ENCODE assay signal across 8 mouse cellular contexts in the genomic region with DNA sequence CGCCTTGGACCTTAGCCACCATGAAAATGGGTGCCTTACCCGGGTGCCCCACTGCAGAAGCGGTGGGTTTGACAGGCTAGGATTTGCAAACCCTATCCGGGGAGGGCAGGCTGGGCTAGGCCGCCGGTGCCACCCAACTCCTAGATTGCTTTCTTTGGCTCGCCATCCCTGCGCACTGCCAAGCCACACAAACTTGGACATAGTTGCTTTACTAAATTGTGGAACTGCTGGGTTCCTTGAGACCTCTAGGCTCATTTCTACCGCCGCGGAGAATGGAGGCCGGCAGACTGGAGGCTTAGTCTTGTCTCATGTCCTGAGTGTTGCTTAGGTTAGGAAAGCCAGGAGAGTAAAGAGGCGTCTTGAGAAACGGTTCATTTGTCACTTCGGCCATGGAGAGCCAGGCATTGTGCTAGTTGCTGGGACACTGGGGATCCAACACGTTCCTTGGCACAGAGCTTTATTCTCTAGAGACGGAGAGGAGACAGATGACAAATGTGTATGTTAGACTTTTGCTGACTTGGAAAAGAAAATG. TPM values are rescaled to one million over a fixed set of nuclear protein-coding genes. Genes with fewer than 3 reads are reported as not detected.
DNase-seq lines count a peak whose midpoint lies in the region; ATAC-seq and TF ChIP-seq lines count a peak whose summit lies in the region.

No protein-coding gene starts in this region.

- 0 out of 2 replicates have a peak, but pooled peaks cover 2% of the 10 kb centered on the region for H3K27me3 ChIP-seq in liver, adult 2 months (ENCODE audit: control insufficient read depth, insufficient read depth, low read length)
- H3K27me3 ChIP-seq in embryonic facial prominence, embryonic 15.5 days: 0 out of 2 replicates have a peak, but pooled peaks cover 3% of the 10 kb centered on the region
- 0 out of 2 replicates have a peak, but pooled peaks cover 2% of the 10 kb centered on the region for H3K27me3 ChIP-seq in hindbrain, embryonic 15.5 days
- no peaks in the 10 kb centered on the region for H3K27me3 ChIP-seq in midbrain, postnatal 0 days (ENCODE audit: insufficient read depth, low read length)

- H3K4me3 ChIP-seq in liver, adult 2 months (ENCODE audit: insufficient read depth, low read depth, low read length): peak overlapping the region; percentile 60
- peak overlapping the region; percentile 94 for H3K4me3 ChIP-seq in embryonic facial prominence, embryonic 15.5 days (replicated peaks)
- peak overlapping the region; percentile 85 for H3K4me3 ChIP-seq in hindbrain, embryonic 15.5 days
- peak overlapping the region; percentile 96 for H3K4me3 ChIP-seq in midbrain, postnatal 0 days (ENCODE audit: low read depth, low read length)

- H3K9ac ChIP-seq in liver, adult 2 months (ENCODE audit: low read depth, low read length): 0 out of 2 replicates have a peak overlapping the region, but pooled peaks have one; percentile 65
- no peak overlapping the region for H3K9ac ChIP-seq in embryonic facial prominence, embryonic 15.5 days
- peak overlapping the region; percentile 51; the same call in 1 of the 2 replicates for H3K9ac ChIP-seq in hindbrain, embryonic 15.5 days
- peak overlapping the region; percentile 59 for H3K9ac ChIP-seq in midbrain, postnatal 0 days (replicated peaks; ENCODE audit: low read length, poor library complexity, severe bottlenecking)

- H3K9me3 ChIP-seq in embryonic facial prominence, embryonic 15.5 days (replicated peaks): no peaks in the 10 kb centered on the region
- H3K9me3 ChIP-seq in hindbrain, embryonic 15.5 days: no peaks in the 10 kb centered on the region
- H3K9me3 ChIP-seq in midbrain, postnatal 0 days (ENCODE audit: low read length): no peaks in the 10 kb centered on the region

- intact Hi-C loops in left cerebral cortex, postnatal 25 days (cut with DNase I): loop anchor here (2.0 kb wide), 2 partner anchors 37 to 57 kb away; a partner anchor contains a TSS

- peaks cover 3% of the 10 kb centered on the region; the same call in 1 of the 2 replicates for H3K79me2 ChIP-seq in liver, adult 2 months (ENCODE audit: control insufficient read depth, insufficient read depth, low read length)

- peaks cover 15% of the 10 kb centered on the region for H3K36me3 ChIP-seq in liver, adult 2 months (ENCODE audit: control insufficient read depth, insufficient read depth, low read length)
- peaks cover 19% of the 10 kb centered on the region for H3K36me3 ChIP-seq in embryonic facial prominence, embryonic 15.5 days
- peaks cover 20% of the 10 kb centered on the region for H3K36me3 ChIP-seq in hindbrain, embryonic 15.5 days
- H3K36me3 ChIP-seq in midbrain, postnatal 0 days (ENCODE audit: insufficient read depth, low read length): peaks cover 9% of the 10 kb centered on the region

- no peak for TF ChIP-seq CTCF in liver, adult 2 months (IDR thresholded peaks at IDR 0.05; ENCODE audit: low read depth, low read length)
- no peak for TF ChIP-seq CTCF in midbrain, postnatal 0 days (IDR thresholded peaks at IDR 0.05)

- H3K4me2 ChIP-seq in embryonic facial prominence, embryonic 15.5 days (replicated peaks): peak overlapping the region; percentile 62
- H3K4me2 ChIP-seq in hindbrain, embryonic 15.5 days: peak overlapping the region; percentile 83
- H3K4me2 ChIP-seq in midbrain, postnatal 0 days (ENCODE audit: low read depth, low read length, poor library complexity, severe bottlenecking): peak overlapping the region; percentile 59

- WGBS in liver, adult 2 months: 81% methylated on average over 17 of the region's 17 CpGs
- WGBS in embryonic facial prominence, embryonic 15.5 days: 79% methylated on average over 17 of the region's 17 CpGs
- 73% methylated on average over 17 of the region's 17 CpGs for WGBS in hindbrain, embryonic 15.5 days
- 83% methylated on average over 17 of the region's 17 CpGs for WGBS in midbrain, postnatal 0 days

- peaks cover 4% of the 10 kb centered on the region; the same call in 1 of the 2 replicates for H3K4me1 ChIP-seq in liver, adult 2 months (ENCODE audit: control insufficient read depth, insufficient read depth, low read length)
- H3K4me1 ChIP-seq in embryonic facial prominence, embryonic 15.5 days: peaks cover 18% of the 10 kb centered on the region
- H3K4me1 ChIP-seq in hindbrain, embryonic 15.5 days (replicated peaks): peaks cover 29% of the 10 kb centered on the region
- H3K4me1 ChIP-seq in midbrain, postnatal 0 days (ENCODE audit: insufficient read depth, low read length): peaks cover 15% of the 10 kb centered on the region

- no peak for DNase-seq in liver, adult 2 months (ENCODE audit: extremely low read depth, low read depth, low spot score)
- DNase-seq in liver: no peak
- DNase-seq in midbrain, postnatal 0 days (ENCODE audit: low spot score): no peak
- DNase-seq in left cerebral cortex, postnatal 25 days (ENCODE audit: low spot score in 2 of 2): no peak
- DNase-seq in urinary bladder, postnatal 4 days (ENCODE audit: low spot score in 2 of 2): no peak
- no peak for DNase-seq in natural killer cell, adult 2 months (ENCODE audit: low spot score in 2 of 2)

- TF ChIP-seq POLR2A in liver, adult 2 months (IDR thresholded peaks at IDR 0.05; ENCODE audit: extremely low read depth, insufficient read depth, low read length): no peak

- H3K27ac ChIP-seq in liver, adult 2 months (replicated peaks; ENCODE audit: insufficient read depth, low read depth, low read length): peak overlapping the region; percentile 86
- peak overlapping the region; percentile 99 for H3K27ac ChIP-seq in embryonic facial prominence, embryonic 15.5 days (replicated peaks)
- H3K27ac ChIP-seq in hindbrain, embryonic 15.5 days (replicated peaks): peak overlapping the region; percentile 97
- H3K27ac ChIP-seq in midbrain, postnatal 0 days (ENCODE audit: low read depth, low read length): peak overlapping the region; percentile 100

- ATAC-seq in embryonic facial prominence, embryonic 15.5 days (ENCODE audit: insufficient number of reproducible peaks, low FRiP score, low TSS enrichment, low read depth): no peak
- ATAC-seq in hindbrain, embryonic 15.5 days (ENCODE audit: low FRiP score, low read depth): no peak
- peak; percentile 24 for ATAC-seq in midbrain, postnatal 0 days (ENCODE audit: low FRiP score)

RNA-seq across cellular contexts. Expression of a gene that starts 0.8 kb away (rescaled TPM):
- 88.5 and 102 TPM in 2 replicates for total RNA-seq in liver, adult 2 months (2014; rRNA removed)
- polyA plus RNA-seq in liver, adult 2 months (2012; rRNA removed): 75.3 and 105 TPM in 2 replicates
- 48.5 and 55.1 TPM in 2 replicates for polyA plus RNA-seq in embryonic facial prominence, embryonic 15.5 days (2015; fragmentation: Nextera tagmentation; extraction: Ambion mirVana)
- polyA plus RNA-seq in hindbrain, embryonic 15.5 days (2015; fragmentation: Nextera tagmentation; extraction: Ambion mirVana): 47.2 and 53.9 TPM in 2 replicates
- 302 and 436 TPM in 2 replicates for total RNA-seq in midbrain, postnatal 0 days (2014; rRNA removed)
- polyA plus RNA-seq in midbrain, postnatal 0 days (2015; fragmentation: Nextera tagmentation; extraction: Ambion mirVana): 30.0 and 35.1 TPM in 2 replicates
- 100 to 1,000 TPM; 319 to 348 TPM for total RNA-seq in left cerebral cortex, postnatal 25 days (2021)

RNA-seq across cellular contexts. Expression of a gene that starts 31.1 kb away (rescaled TPM):
- total RNA-seq in liver, adult 2 months (2014; rRNA removed): 0.54 and 0.83 TPM in 2 replicates
- 0.50 and 0.67 TPM in 2 replicates for polyA plus RNA-seq in liver, adult 2 months (2012; rRNA removed)
- polyA plus RNA-seq in embryonic facial prominence, embryonic 15.5 days (2015; fragmentation: Nextera tagmentation; extraction: Ambion mirVana): 168 and 178 TPM in 2 replicates
- 12.0 and 13.1 TPM in 2 replicates for polyA plus RNA-seq in hindbrain, embryonic 15.5 days (2015; fragmentation: Nextera tagmentation; extraction: Ambion mirVana)
- 6.0 and 7.3 TPM in 2 replicates for total RNA-seq in midbrain, postnatal 0 days (2014; rRNA removed)
- 5.8 and 7.7 TPM in 2 replicates for polyA plus RNA-seq in midbrain, postnatal 0 days (2015; fragmentation: Nextera tagmentation; extraction: Ambion mirVana)
- under 1 TPM; 0.41 to 0.55 TPM for total RNA-seq in left cerebral cortex, postnatal 25 days (2021)

RNA-seq across cellular contexts. Expression of a gene that starts 42.3 kb away (rescaled TPM):
- 0.07 TPM in 1 of 2 replicates, not detected in the other for total RNA-seq in liver, adult 2 months (2014; rRNA removed)
- polyA plus RNA-seq in liver, adult 2 months (2012; rRNA removed): not detected in 2 replicates
- 0.14 and 0.15 TPM in 2 replicates for polyA plus RNA-seq in embryonic facial prominence, embryonic 15.5 days (2015; fragmentation: Nextera tagmentation; extraction: Ambion mirVana)
- not detected in 2 replicates for polyA plus RNA-seq in hindbrain, embryonic 15.5 days (2015; fragmentation: Nextera tagmentation; extraction: Ambion mirVana)
- 1.7 and 2.2 TPM in 2 replicates for total RNA-seq in midbrain, postnatal 0 days (2014; rRNA removed)
- polyA plus RNA-seq in midbrain, postnatal 0 days (2015; fragmentation: Nextera tagmentation; extraction: Ambion mirVana): 0.11 and 0.15 TPM in 2 replicates
- 100 to 1,000 TPM; 187 to 209 TPM for total RNA-seq in left cerebral cortex, postnatal 25 days (2021)

RNA-seq across cellular contexts. Expression of a gene that starts 57.6 kb away (rescaled TPM):
- 0.09 TPM in 1 of 2 replicates, not detected in the other for total RNA-seq in liver, adult 2 months (2014; rRNA removed)
- polyA plus RNA-seq in liver, adult 2 months (2012; rRNA removed): not detected in 2 replicates
- polyA plus RNA-seq in embryonic facial prominence, embryonic 15.5 days (2015; fragmentation: Nextera tagmentation; extraction: Ambion mirVana): 2.2 and 2.5 TPM in 2 replicates
- polyA plus RNA-seq in hindbrain, embryonic 15.5 days (2015; fragmentation: Nextera tagmentation; extraction: Ambion mirVana): 0.49 and 1.0 TPM in 2 replicates
- 0.90 and 1.1 TPM in 2 replicates for total RNA-seq in midbrain, postnatal 0 days (2014; rRNA removed)
- 0.93 and 1.1 TPM in 2 replicates for polyA plus RNA-seq in midbrain, postnatal 0 days (2015; fragmentation: Nextera tagmentation; extraction: Ambion mirVana)
- 1 to 10 TPM; 1.2 TPM for total RNA-seq in left cerebral cortex, postnatal 25 days (2021)

Comparison
In these comparisons a context has a peak if more than half of its experiments do, and no peak if none do; other contexts are left out.
1. RNA of a gene that starts 31.1 kb away (polyA plus RNA-seq): 168 to 178 TPM in embryonic facial prominence, embryonic 15.5 days; 12.0 to 13.1 TPM in hindbrain, embryonic 15.5 days, 5.8 to 7.7 TPM in midbrain, postnatal 0 days and 0.50 to 0.67 TPM in liver, adult 2 months; every median in the first group is over 10 times any median in the second.
2. Peak in every context shown above with its lines, with median percentiles within 50 percentile points of each other: H3K27ac ChIP-seq, H3K4me3 ChIP-seq and H3K4me2 ChIP-seq.